Mouse (Mus musculus): ENCODE data around the gene Caprin1. TPM values are rescaled to one million over a fixed set of nuclear protein-coding genes. Genes with fewer than 3 reads are reported as not detected.

The Caprin1 gene
- total and polyA plus RNA-seq, 3 experiments = 203 to 570 (median 513) TPM

DNA sequence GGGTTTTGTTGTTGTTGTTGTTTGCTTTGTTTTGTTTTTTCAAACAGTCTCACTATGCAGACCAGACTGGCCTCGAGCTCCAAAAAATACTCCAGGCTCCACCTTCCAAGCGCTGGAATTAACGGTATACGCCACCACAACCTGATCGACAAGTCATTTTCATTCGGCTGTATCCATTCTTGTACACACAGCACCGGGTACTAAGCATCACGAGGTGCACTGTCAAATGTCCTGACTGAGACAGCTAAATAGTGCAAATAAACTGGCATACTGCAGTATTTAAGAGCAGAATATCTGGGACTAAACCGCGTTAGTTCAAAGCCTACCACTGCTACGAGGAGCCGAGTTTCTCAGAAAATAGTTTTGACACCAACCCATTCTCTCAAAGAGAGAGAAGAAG lies 37.0 kb downstream of the Caprin1 start:
- ATAC-seq (ENCODE audit: extremely low read depth, insufficient number of reproducible peaks, low FRiP score, poor library complexity, severe bottlenecking) (no peak), DNase-seq (ENCODE audit: low spot score) (peak; percentile 21)
- peaks cover 27% of the 10 kb centered on the region for H3K4me1 ChIP-seq (ENCODE audit: insufficient read depth, low read depth, low read length)
- TF ChIP-seq CTCF (IDR thresholded peaks at IDR 0.05; ENCODE audit: low read depth, low read length) = no peak
- TF ChIP-seq GATA2 (IDR thresholded peaks at IDR 0.05; ENCODE audit: borderline replicate concordance, low read depth, low read length) = no peak
- TF ChIP-seq POLR2AphosphoS5 (IDR thresholded peaks at IDR 0.05; ENCODE audit: insufficient replicate concordance, low read depth, low read length) = no peak
- no peak for TF ChIP-seq TAL1 (conservative IDR thresholded peaks at IDR 0.05; ENCODE audit: low read depth, low read length)
- no peak for TF ChIP-seq GATA1 (IDR thresholded peaks at IDR 0.05; ENCODE audit: borderline replicate concordance, low read length)
- H3K9me3 ChIP-seq (replicated peaks) = no peaks in the 10 kb centered on the region
- H3K4me3 ChIP-seq (ENCODE audit: low read depth, low read length) = peak overlapping the region; percentile 75
- peaks cover 51% of the 10 kb centered on the region for H3K36me3 ChIP-seq (replicated peaks)
- no peaks in the 10 kb centered on the region for H3K27me3 ChIP-seq (ENCODE audit: insufficient read depth, low read length)

GRCm38 (mm10) chr2:103755458-103756085 lies 41.9 kb downstream of the Caprin1 start:
- peaks cover 81% of the 10 kb centered on the region for H3K36me3 ChIP-seq (replicated peaks)

DNA sequence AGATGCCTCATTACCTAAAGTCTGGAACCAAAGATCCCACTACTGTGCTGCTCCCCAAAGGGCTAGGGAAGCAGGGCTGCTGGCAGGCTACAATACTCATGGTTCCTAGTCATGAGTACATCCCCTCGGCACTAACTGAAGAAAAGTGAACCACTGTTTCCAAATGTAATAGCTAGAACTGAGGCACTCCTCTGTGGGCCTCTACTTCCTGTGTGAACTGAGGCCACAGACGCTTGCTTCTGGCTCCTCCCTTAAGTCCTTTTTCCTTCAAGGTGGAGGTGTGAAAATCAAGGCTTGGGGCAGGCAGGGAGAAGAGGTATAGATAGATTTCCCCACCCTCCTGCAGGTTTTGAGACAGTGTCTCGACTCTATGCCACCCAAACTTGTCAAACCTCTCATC lies 42.8 kb downstream of the Caprin1 start:
- peaks cover 26% of the 10 kb centered on the region for H3K4me1 ChIP-seq (ENCODE audit: insufficient read depth, low read depth, low read length)

More at GRCm38 (mm10) chr2:103755458-103756085, 41.9 kb downstream of the Caprin1 start:
- DNase-seq (ENCODE audit: low spot score) = no peak
- no peaks in the 10 kb centered on the region for H3K27me3 ChIP-seq (ENCODE audit: insufficient read depth, low read length)
- H3K9me3 ChIP-seq (replicated peaks) = no peaks in the 10 kb centered on the region
- H3K4me1 ChIP-seq (ENCODE audit: insufficient read depth, low read depth, low read length) = peaks cover 26% of the 10 kb centered on the region
- no peak overlapping the region for H3K4me3 ChIP-seq (ENCODE audit: low read depth, low read length)
- no peak for TF ChIP-seq CTCF (IDR thresholded peaks at IDR 0.05; ENCODE audit: low read depth, low read length)
- TF ChIP-seq GATA1 (IDR thresholded peaks at IDR 0.05; ENCODE audit: borderline replicate concordance, low read length) = no peak
- no peak for TF ChIP-seq TAL1 (conservative IDR thresholded peaks at IDR 0.05; ENCODE audit: low read depth, low read length)
- no peak for TF ChIP-seq POLR2AphosphoS5 (IDR thresholded peaks at IDR 0.05; ENCODE audit: insufficient replicate concordance, low read depth, low read length)
- TF ChIP-seq GATA2 (IDR thresholded peaks at IDR 0.05; ENCODE audit: borderline replicate concordance, low read depth, low read length) = no peak
- no peak for ATAC-seq (ENCODE audit: extremely low read depth, insufficient number of reproducible peaks, low FRiP score, poor library complexity, severe bottlenecking)

DNA sequence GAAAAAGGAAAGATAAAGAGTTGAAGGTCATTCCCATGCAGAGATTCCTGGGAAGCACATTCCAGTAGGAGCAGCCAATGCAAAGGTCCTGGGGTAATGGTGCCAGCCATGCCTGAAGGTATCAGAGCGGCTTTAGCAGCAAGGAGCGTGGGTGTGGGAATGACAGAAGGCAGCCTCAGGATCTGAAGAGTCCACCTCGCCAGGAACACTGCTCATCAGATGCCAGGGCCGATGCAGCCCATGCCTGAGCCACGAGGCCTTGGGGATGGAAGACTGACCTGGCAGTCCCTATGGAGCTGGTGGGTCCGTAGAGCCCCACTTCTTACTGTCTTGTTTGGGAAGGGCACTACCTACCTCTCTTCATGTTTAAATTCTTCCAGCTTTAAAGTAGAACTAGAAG lies 45.7 kb downstream of the Caprin1 start:
- Histone ChIP-seq H3K4me3 (ENCODE audit: low read depth, low read length) (no peak overlapping the region), H3K36me3 (replicated peaks) (peaks cover 99% of the 10 kb centered on the region), H3K27me3 (ENCODE audit: insufficient read depth, low read length) (no peaks in the 10 kb centered on the region), H3K9me3 (replicated peaks) (no peaks in the 10 kb centered on the region), H3K4me1 (ENCODE audit: insufficient read depth, low read depth, low read length) (peaks cover 23% of the 10 kb centered on the region)
- DNase-seq (ENCODE audit: low spot score) (no peak), ATAC-seq (ENCODE audit: extremely low read depth, insufficient number of reproducible peaks, low FRiP score, poor library complexity, severe bottlenecking) (no peak)
- TF ChIP-seq TAL1 (conservative IDR thresholded peaks at IDR 0.05; ENCODE audit: low read depth, low read length) = no peak
- TF ChIP-seq GATA1 (IDR thresholded peaks at IDR 0.05; ENCODE audit: borderline replicate concordance, low read length) = no peak
- TF ChIP-seq CTCF (IDR thresholded peaks at IDR 0.05; ENCODE audit: low read depth, low read length) = no peak
- TF ChIP-seq GATA2 (IDR thresholded peaks at IDR 0.05; ENCODE audit: borderline replicate concordance, low read depth, low read length) = no peak
- no peak for TF ChIP-seq POLR2AphosphoS5 (IDR thresholded peaks at IDR 0.05; ENCODE audit: insufficient replicate concordance, low read depth, low read length)

More for the DNA sequence above, 42.8 kb downstream of the Caprin1 start:
- Histone ChIP-seq H3K9me3 (replicated peaks) (no peaks in the 10 kb centered on the region), H3K4me3 (ENCODE audit: low read depth, low read length) (no peak overlapping the region), H3K36me3 (replicated peaks) (peaks cover 90% of the 10 kb centered on the region), H3K27me3 (ENCODE audit: insufficient read depth, low read length) (no peaks in the 10 kb centered on the region)
- TF ChIP-seq POLR2AphosphoS5 (IDR thresholded peaks at IDR 0.05; ENCODE audit: insufficient replicate concordance, low read depth, low read length) = no peak
- TF ChIP-seq TAL1 (conservative IDR thresholded peaks at IDR 0.05; ENCODE audit: low read depth, low read length) = no peak
- no peak for TF ChIP-seq GATA1 (IDR thresholded peaks at IDR 0.05; ENCODE audit: borderline replicate concordance, low read length)
- TF ChIP-seq CTCF (IDR thresholded peaks at IDR 0.05; ENCODE audit: low read depth, low read length) = no peak
- DNase-seq (ENCODE audit: low spot score) (no peak), ATAC-seq (ENCODE audit: extremely low read depth, insufficient number of reproducible peaks, low FRiP score, poor library complexity, severe bottlenecking) (no peak)

DNA sequence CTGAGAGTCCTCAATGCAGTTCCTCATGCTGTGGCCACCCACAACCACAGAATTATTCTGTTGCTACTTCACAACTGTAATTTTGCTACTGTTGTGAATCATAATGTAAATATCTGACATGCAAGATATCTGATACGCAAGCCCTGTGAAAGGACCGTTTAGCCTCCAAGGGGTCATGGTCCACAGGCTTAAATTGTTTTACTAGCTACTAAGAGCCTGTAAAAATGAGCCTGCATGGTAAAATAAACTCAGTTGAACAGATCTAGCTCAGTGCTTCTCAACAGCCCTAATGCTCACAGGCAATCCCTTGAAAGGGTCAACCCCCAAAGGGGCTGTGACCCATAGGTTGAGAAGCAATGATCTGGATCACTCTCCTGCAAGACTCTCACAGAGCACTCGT lies 48.4 kb downstream of the Caprin1 start:
- H3K36me3 ChIP-seq (replicated peaks) = peaks cover 98% of the 10 kb centered on the region
- H3K27me3 ChIP-seq (ENCODE audit: insufficient read depth, low read length) = no peaks in the 10 kb centered on the region
- H3K4me1 ChIP-seq (ENCODE audit: insufficient read depth, low read depth, low read length) = peaks cover 13% of the 10 kb centered on the region; the same call in 1 of the 2 replicates
- TF ChIP-seq CTCF (IDR thresholded peaks at IDR 0.05; ENCODE audit: low read depth, low read length) (no peak), TAL1 (conservative IDR thresholded peaks at IDR 0.05; ENCODE audit: low read depth, low read length) (no peak), GATA2 (IDR thresholded peaks at IDR 0.05; ENCODE audit: borderline replicate concordance, low read depth, low read length) (no peak), GATA1 (IDR thresholded peaks at IDR 0.05; ENCODE audit: borderline replicate concordance, low read length) (no peak), POLR2AphosphoS5 (IDR thresholded peaks at IDR 0.05; ENCODE audit: insufficient replicate concordance, low read depth, low read length) (no peak)
- ATAC-seq (ENCODE audit: extremely low read depth, insufficient number of reproducible peaks, low FRiP score, poor library complexity, severe bottlenecking) = no peak
- no peaks in the 10 kb centered on the region for H3K9me3 ChIP-seq (replicated peaks)
- H3K4me3 ChIP-seq (ENCODE audit: low read depth, low read length) = no peak overlapping the region
- DNase-seq (ENCODE audit: low spot score) = no peak

- DNase-seq (ENCODE audit: low spot score) (no peak), ATAC-seq (ENCODE audit: extremely low read depth, insufficient number of reproducible peaks, low FRiP score, poor library complexity, severe bottlenecking) (no peak)
- no peaks in the 10 kb centered on the region for H3K9me3 ChIP-seq (replicated peaks)
- no peaks in the 10 kb centered on the region for H3K27me3 ChIP-seq (ENCODE audit: insufficient read depth, low read length)
- TF ChIP-seq GATA2 (IDR thresholded peaks at IDR 0.05; ENCODE audit: borderline replicate concordance, low read depth, low read length) (no peak), POLR2AphosphoS5 (IDR thresholded peaks at IDR 0.05; ENCODE audit: insufficient replicate concordance, low read depth, low read length) (no peak), GATA1 (IDR thresholded peaks at IDR 0.05; ENCODE audit: borderline replicate concordance, low read length) (no peak), CTCF (IDR thresholded peaks at IDR 0.05; ENCODE audit: low read depth, low read length) (no peak), TAL1 (conservative IDR thresholded peaks at IDR 0.05; ENCODE audit: low read depth, low read length) (no peak)
- no peak overlapping the region for H3K4me3 ChIP-seq (ENCODE audit: low read depth, low read length)
- H3K4me1 ChIP-seq (ENCODE audit: insufficient read depth, low read depth, low read length) = peaks cover 12% of the 10 kb centered on the region; the same call in 1 of the 2 replicates
- peaks cover 98% of the 10 kb centered on the region for H3K36me3 ChIP-seq (replicated peaks)
These were observed 49.6 kb downstream of the Caprin1 start for GRCm38 (mm10) chr2:103747891-103748290.
